Mouse (Mus musculus): ENCODE results near the gene Slc46a3.

GRCm38 (mm10) chr5:147834841-147835500, 59.6 kb downstream of the Slc46a3 start:
- TF ChIP-seq POLR2A (IDR thresholded peaks at IDR 0.05; ENCODE audit: low read depth, low read length) (no peak), EP300 (IDR thresholded peaks at IDR 0.05; ENCODE audit: low read length) (no peak), ZC3H11A (IDR thresholded peaks at IDR 0.05; ENCODE audit: low read depth, low read length) (no peak), TCF12 (IDR thresholded peaks at IDR 0.05; ENCODE audit: low read depth, low read length) (no peak), POLR2AphosphoS2 (IDR thresholded peaks at IDR 0.05; ENCODE audit: low read depth, low read length) (no peak)
